Mouse (Mus musculus) midbrain, embryonic 14.5 days (tissue): ENCODE data around the gene Fem1a. TPM values are rescaled to one million over a fixed set of nuclear protein-coding genes. Genes with fewer than 3 reads are reported as not detected.

Experiments
- ATAC-seq: fragments of 200-750 bp; cut with Nextera tagmentation; 2 replicates; pipeline ENCODE4 v1.8.0; 2017; ENCODE audit warnings: moderate number of reproducible peaks, moderate library complexity; ENCODE audit not compliant: low FRiP score, low TSS enrichment
- DNase-seq: peaks from one replicate; pipeline ENCODE4 v3.0.0-alpha.2; 2015
- H3K27ac ChIP-seq: fragments of 300-500 bp; sonication (generic); replicated peaks from 2 replicates; pipeline ENCODE4 v1.5.1; 2014; ENCODE audit warnings: mild to moderate bottlenecking, low read depth, low read length, moderate library complexity
- H3K27me3 ChIP-seq: fragments of 300-500 bp; sonication (generic); 2 replicates; pipeline ENCODE4 v1.6.1; 2014; ENCODE audit warnings: low read length, control low read depth, mixed read lengths; ENCODE audit not compliant: control insufficient read depth, insufficient read depth
- H3K36me3 ChIP-seq: fragments of 300-500 bp; sonication (generic); 2 replicates; pipeline ENCODE4 v1.6.1; 2014; ENCODE audit warnings: low read length, control low read depth; ENCODE audit not compliant: control insufficient read depth, insufficient read depth
- H3K4me1 ChIP-seq: fragments of 300-500 bp; sonication (generic); 2 replicates; pipeline ENCODE4 v1.6.1; 2014; ENCODE audit warnings: mild to moderate bottlenecking, antibody characterized with exemption, low read length, control low read depth; ENCODE audit not compliant: control insufficient read depth, insufficient read depth
- H3K4me2 ChIP-seq: fragments of 300-500 bp; sonication (generic); 2 replicates; pipeline ENCODE4 v1.6.1; 2014; ENCODE audit warnings: mild to moderate bottlenecking, low read length, moderate library complexity
- H3K4me3 ChIP-seq: fragments of 300-500 bp; sonication (generic); replicated peaks from 2 replicates; pipeline ENCODE4 v1.5.1; 2014; ENCODE audit warnings: low read depth, low read length
- H3K9ac ChIP-seq: fragments of 300-500 bp; sonication (generic); replicated peaks from 2 replicates; pipeline ENCODE4 v1.6.1; 2014; ENCODE audit warnings: mild to moderate bottlenecking, low read length, moderate library complexity
- H3K9me3 ChIP-seq: fragments of 300-500 bp; sonication (generic); 2 replicates; pipeline ENCODE4 v1.6.1; 2016; ENCODE audit warnings: low read length, control low read depth, mixed read lengths; ENCODE audit not compliant: control insufficient read depth
- WGBS: fragments of 180-500 bp; shearing (Covaris S2); extraction: QIAGEN DNeasy Blood & Tissue Kit; methylation state at CpG from one replicate; pipeline ENCODE4 v1.1.7; 2014; 5-methylcytosine and 5-hydroxymethylcytosine counted together
- polyA plus RNA-seq: library from polyadenylated mRNA; unstranded; fragments of >200 nt; fragmentation: Nextera tagmentation; extraction: Ambion mirVana; gene quantifications from 2 replicates; pipeline ENCODE4 v1.2.1, GENCODE M21; 2014

Fem1a gene
- polyA plus RNA-seq, 1 experiment from 2014 or later = 21.4 TPM

DNA sequence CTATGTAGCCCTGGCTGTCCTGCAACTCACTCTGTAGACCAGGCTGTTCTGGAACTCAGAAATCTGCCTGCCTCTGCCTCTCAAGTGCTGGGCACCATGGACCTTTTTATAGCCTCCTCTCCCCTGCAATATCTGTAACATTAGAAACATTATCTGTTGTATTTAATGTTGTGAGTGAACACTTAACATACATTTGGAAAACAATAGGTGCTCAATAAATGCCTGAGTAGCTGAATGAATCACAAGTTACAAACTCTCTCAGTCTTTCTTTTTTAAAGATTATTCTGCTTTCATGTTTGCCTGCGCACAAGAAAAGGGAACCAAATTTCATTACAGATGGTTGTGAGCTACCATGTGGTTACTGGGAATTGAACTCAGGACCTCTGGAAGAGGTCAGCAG, 41.6 kb downstream of the Fem1a start:
- no peaks in the 10 kb centered on the region for H3K27me3 ChIP-seq
- H3K9ac ChIP-seq = no peak overlapping the region
- DNase-seq (no peak), ATAC-seq (no peak)
- no peak overlapping the region for H3K4me3 ChIP-seq
- no peaks in the 10 kb centered on the region for H3K9me3 ChIP-seq
- 97% methylated on average over 1 of the region's 1 CpGs for WGBS
- no peak overlapping the region for H3K4me2 ChIP-seq
- no peak overlapping the region for H3K27ac ChIP-seq
- H3K36me3 ChIP-seq = no peaks in the 10 kb centered on the region
- H3K4me1 ChIP-seq = peaks cover 3% of the 10 kb centered on the region

DNA sequence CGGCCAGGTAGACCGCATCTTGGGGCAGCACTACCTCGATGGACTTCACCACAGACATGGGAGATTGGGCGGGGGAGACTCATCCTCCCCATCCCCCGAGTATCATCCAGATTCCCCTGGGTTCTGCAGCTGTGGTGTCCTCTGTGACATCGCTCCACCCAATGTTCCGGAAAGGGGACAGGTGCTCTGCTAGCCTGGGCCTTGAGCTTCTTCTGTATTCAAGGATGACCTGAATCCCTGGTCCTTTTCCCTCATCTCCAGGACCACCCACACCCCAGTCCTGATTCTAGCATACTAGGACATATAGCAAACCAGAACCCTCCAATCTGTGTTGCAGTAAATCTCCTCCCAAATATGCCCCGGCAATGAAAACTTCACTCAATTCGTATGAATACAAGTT, 43.6 kb downstream of the Fem1a start, which contains the start of gene Arrdc5:
Gene Arrdc5, minus strand, starts transcription at position 101 of the 400 bp plus-strand sequence.
- H3K36me3 ChIP-seq = no peaks in the 10 kb centered on the region
- DNase-seq (no peak), ATAC-seq (no peak)
- no peak within 1 kb of the TSS for H3K9ac ChIP-seq
- no peaks in the 10 kb centered on the region for H3K9me3 ChIP-seq
- no peaks in the 10 kb centered on the region for H3K27me3 ChIP-seq
- no peak within 1 kb of the TSS for H3K27ac ChIP-seq
- H3K4me1 ChIP-seq = peaks cover 17% of the 10 kb centered on the region
- no peak within 1 kb of the TSS for H3K4me2 ChIP-seq
- WGBS = 95% methylated on average over 9 of the region's 9 CpGs
- no peak within 1 kb of the TSS for H3K4me3 ChIP-seq

DNA sequence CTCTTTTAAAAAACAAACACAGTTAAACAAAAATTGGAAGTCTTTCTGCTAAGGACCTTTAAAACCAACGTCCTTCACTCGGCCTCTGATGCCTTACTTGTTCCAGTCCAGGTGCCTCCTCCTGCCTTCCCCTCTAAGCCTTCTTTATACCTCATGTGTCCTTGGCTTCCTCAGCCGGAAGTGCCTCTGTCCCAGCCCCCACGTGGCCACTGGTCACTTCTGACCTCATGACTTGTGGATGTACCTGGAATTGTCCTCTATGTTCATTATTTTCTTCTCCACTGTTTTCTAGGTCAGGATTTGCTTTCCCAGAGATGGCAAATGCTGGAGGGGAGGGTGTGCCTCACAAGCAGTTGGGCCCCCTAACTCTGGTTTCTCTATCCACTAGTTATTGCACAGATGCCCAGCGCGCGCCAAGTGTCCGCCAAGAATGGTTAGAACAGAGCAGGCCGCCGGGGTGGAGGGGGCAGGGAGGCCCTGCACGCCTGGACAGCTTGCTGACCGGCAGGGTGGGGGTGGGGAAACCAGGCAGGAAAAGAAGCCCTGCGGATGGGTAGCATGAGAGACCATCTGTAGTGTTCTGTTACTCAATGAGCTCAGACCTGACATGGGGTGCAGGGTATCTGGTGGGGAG, 45.9 kb downstream of the Fem1a start:
- WGBS = 13% methylated on average over 13 of the region's 13 CpGs
- DNase-seq (no peak), ATAC-seq (no peak)
- no peak overlapping the region for H3K27ac ChIP-seq
- peaks cover 17% of the 10 kb centered on the region for H3K4me1 ChIP-seq
- no peaks in the 10 kb centered on the region for H3K27me3 ChIP-seq
- H3K4me3 ChIP-seq = no peak overlapping the region
- H3K4me2 ChIP-seq = peak overlapping the region; percentile 86; the same call in 1 of the 2 replicates
- H3K36me3 ChIP-seq = no peaks in the 10 kb centered on the region
- no peak overlapping the region for H3K9ac ChIP-seq
- no peaks in the 10 kb centered on the region for H3K9me3 ChIP-seq

GRCm38 (mm10) chr17:56303160-56303846, 46.7 kb downstream of the Fem1a start, which contains the start of gene Uhrf1:
Gene Uhrf1, plus strand, starts transcription at chr17:56303321.
- Histone ChIP-seq H3K27me3 (no peaks in the 10 kb centered on the region), H3K4me3 (peak within 1 kb of the TSS; percentile 73), H3K36me3 (no peaks in the 10 kb centered on the region), H3K27ac (0 out of 2 replicates have a peak within 1 kb of the TSS, but pooled peaks have one; percentile 32), H3K4me1 (peaks cover 17% of the 10 kb centered on the region), H3K9ac (peak within 1 kb of the TSS; percentile 53; the same call in 1 of the 2 replicates), H3K9me3 (no peaks in the 10 kb centered on the region), H3K4me2 (peak within 1 kb of the TSS; percentile 86)
- ATAC-seq (peak; percentile 15), DNase-seq (peak; percentile 57)
- under 1% methylated on average over 43 of the region's 43 CpGs for WGBS

DNA sequence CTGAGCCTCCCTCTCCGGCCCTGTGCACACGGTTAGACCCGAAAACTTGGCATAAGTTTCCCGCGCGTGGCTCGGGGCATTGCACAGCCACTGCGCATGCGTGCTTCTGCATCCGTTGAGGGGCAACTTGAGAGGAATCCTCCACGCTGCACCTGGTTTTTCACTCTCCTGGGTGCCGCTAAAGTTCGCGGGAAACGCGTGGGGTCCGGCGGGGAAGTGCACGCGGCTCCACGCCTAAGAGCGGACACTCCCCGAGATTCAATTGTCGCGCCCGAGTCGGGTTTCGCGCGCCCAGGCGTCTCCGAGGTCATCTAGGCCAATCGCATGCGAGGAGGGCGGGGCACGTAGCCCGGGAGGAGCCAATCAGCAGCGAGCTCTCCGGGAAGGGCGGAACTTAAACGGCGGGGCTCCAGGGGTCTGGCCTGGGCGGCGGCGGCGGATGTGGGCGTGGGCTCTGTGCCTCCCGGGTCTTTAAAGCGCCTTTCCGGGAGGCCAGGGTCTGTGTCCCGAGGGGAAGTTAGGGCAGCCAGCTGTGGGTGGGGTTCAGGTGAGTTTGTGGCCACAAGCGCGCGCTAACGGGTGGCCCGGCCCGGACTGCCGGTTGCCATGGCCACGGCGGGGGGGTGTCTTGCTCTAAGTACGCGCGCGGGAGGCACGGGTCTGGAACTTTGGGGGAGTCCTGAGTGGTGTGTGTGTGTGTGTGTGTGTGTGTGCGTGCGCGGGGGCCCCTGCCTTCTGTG, 47.4 kb downstream of the Fem1a start:
- H3K36me3 ChIP-seq = 0 out of 2 replicates have a peak, but pooled peaks cover 2% of the 10 kb centered on the region
- no peaks in the 10 kb centered on the region for H3K9me3 ChIP-seq
- peak overlapping the region; percentile 53 for H3K9ac ChIP-seq
- ATAC-seq (peak; percentile 95), DNase-seq (peak; percentile 97)
- WGBS = under 1% methylated on average over 68 of the region's 68 CpGs
- peak overlapping the region; percentile 86 for H3K4me2 ChIP-seq
- H3K27ac ChIP-seq = 0 out of 2 replicates have a peak overlapping the region, but pooled peaks have one; percentile 32
- peak overlapping the region; percentile 73 for H3K4me3 ChIP-seq
- H3K27me3 ChIP-seq = no peaks in the 10 kb centered on the region
- H3K4me1 ChIP-seq = peaks cover 17% of the 10 kb centered on the region

GRCm38 (mm10) chr17:56304718-56305117, 48.1 kb downstream of the Fem1a start:
- Histone ChIP-seq H3K4me3 (peak overlapping the region; percentile 73), H3K4me2 (peak overlapping the region; percentile 86), H3K27ac (no peak overlapping the region), H3K4me1 (peaks cover 17% of the 10 kb centered on the region), H3K9ac (peak overlapping the region; percentile 53; the same call in 1 of the 2 replicates), H3K27me3 (no peaks in the 10 kb centered on the region), H3K36me3 (0 out of 2 replicates have a peak, but pooled peaks cover 6% of the 10 kb centered on the region), H3K9me3 (no peaks in the 10 kb centered on the region)
- 0 out of 2 replicates have a peak, but pooled peaks have one; percentile 0 for ATAC-seq
- WGBS = 11% methylated on average over 11 of the region's 11 CpGs
- no peak for DNase-seq

DNA sequence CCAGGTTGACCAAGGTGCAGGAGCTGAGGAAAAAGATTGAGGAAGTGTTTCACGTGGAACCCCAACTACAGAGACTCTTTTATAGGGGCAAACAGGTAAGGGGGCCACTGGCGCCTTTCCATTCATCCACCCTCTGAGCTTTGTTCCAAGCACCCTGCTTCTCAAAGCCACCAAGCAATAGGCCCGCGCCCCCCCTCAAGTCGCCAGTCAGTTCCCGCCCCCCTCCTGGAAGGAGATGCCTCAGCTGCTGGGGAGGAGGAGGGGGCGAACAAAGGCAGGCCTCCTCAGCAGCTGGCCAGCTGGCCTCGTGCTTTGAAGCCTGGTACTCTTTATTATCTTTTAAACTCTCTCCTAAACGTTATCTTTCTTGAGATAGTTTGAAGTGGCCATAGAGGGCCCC, 48.5 kb downstream of the Fem1a start:
- Histone ChIP-seq H3K27ac (no peak overlapping the region), H3K27me3 (no peaks in the 10 kb centered on the region), H3K9ac (0 out of 2 replicates have a peak overlapping the region, but pooled peaks have one; percentile 53), H3K4me1 (peaks cover 17% of the 10 kb centered on the region), H3K4me3 (peak overlapping the region; percentile 73; the same call in 1 of the 2 replicates), H3K36me3 (0 out of 2 replicates have a peak, but pooled peaks cover 6% of the 10 kb centered on the region), H3K9me3 (no peaks in the 10 kb centered on the region), H3K4me2 (peak overlapping the region; percentile 86)
- ATAC-seq (no peak), DNase-seq (no peak)
- WGBS = 20% methylated on average over 9 of the region's 9 CpGs

- H3K9ac ChIP-seq = no peak overlapping the region
- no peak for DNase-seq
- H3K27ac ChIP-seq = no peak overlapping the region
- H3K36me3 ChIP-seq = 0 out of 2 replicates have a peak, but pooled peaks cover 6% of the 10 kb centered on the region
- H3K4me1 ChIP-seq = peaks cover 17% of the 10 kb centered on the region
- 72% methylated on average over 8 of the region's 8 CpGs for WGBS
- no peaks in the 10 kb centered on the region for H3K27me3 ChIP-seq
- ATAC-seq = no peak
- H3K9me3 ChIP-seq = no peaks in the 10 kb centered on the region
- H3K4me2 ChIP-seq = peak overlapping the region; percentile 86; the same call in 1 of the 2 replicates
- no peak overlapping the region for H3K4me3 ChIP-seq
Measured at GRCm38 (mm10) chr17:56305826-56306225, 49.2 kb downstream of the Fem1a start.
